ENCODE assay signal across 8 mouse cellular contexts in the genomic region with DNA sequence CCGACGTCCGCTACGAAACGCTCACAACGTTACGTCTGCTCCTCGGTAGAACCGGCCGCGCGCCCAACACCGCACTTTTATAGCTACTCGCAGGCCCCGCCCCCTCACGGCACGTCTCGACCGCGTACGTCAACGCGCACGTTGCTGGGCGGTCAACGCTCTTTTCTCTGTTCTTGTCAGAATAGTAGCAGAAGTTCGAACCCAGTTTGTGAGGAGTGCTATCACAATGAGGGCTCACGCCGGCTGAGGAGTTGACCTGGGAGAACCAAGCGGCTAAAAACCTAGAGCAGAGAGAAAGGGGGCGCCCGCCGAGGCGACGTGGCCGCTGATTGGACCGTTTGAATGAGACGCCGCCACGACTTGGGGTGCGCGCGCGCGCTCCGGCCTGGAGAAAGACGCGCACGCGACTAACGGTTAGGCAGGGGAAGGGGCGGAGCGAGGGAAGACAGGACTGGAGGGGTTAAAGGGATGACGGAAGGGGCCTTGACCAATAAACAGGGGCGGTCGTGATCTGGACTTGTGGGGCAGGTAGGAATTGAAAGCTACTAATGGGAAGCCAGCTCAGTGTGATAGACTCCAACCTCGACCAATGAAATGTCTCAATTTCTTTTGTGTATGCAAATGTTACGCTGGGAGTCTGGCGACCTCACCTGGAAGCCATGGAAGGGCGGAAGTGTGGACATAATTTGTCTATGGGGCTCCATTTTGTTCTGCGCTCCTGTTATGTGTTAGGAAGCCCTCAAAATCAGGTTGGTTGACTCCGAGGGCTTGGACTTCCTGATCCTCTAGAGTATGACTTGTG. TPM values are rescaled to one million over a fixed set of nuclear protein-coding genes. Genes with fewer than 3 reads are reported as not detected.
DNase-seq lines count a peak whose midpoint lies in the region; ATAC-seq and TF ChIP-seq lines count a peak whose summit lies in the region.

Gene Ube2s (minus strand): TSS at position 288 of the 802 bp plus-strand sequence.

- intact Hi-C loops in heart, postnatal 36 days (cut with DNase I): loop anchor here (1.0 to 10.0 kb wide), 6 partner anchors 19 to 232 kb away; partner anchors contain the start of genes Fiz1, Gm44973, Zfp524 and Zfp628

- no peaks in the 10 kb centered on the region for H3K27me3 ChIP-seq in G1E (ENCODE audit: insufficient read depth, low read length)
- H3K27me3 ChIP-seq in forebrain, embryonic 16.5 days (replicated peaks; ENCODE audit: control insufficient read depth, insufficient read depth, low read length): no peaks in the 10 kb centered on the region
- H3K27me3 ChIP-seq in lung, embryonic 14.5 days (ENCODE audit: insufficient read depth, low read length): no peaks in the 10 kb centered on the region
- H3K27me3 ChIP-seq in thymus, adult 2 months (ENCODE audit: control insufficient read depth, insufficient read depth, low read length): no peaks in the 10 kb centered on the region

- H3K36me3 ChIP-seq in G1E (replicated peaks): peaks cover 51% of the 10 kb centered on the region
- peaks cover 4% of the 10 kb centered on the region; the same call in 1 of the 2 replicates for H3K36me3 ChIP-seq in forebrain, embryonic 16.5 days (ENCODE audit: control insufficient read depth, insufficient read depth)
- H3K36me3 ChIP-seq in lung, embryonic 14.5 days (ENCODE audit: insufficient read depth): peaks cover 34% of the 10 kb centered on the region
- peaks cover 12% of the 10 kb centered on the region for H3K36me3 ChIP-seq in thymus, adult 2 months (ENCODE audit: control insufficient read depth, insufficient read depth, low read length)

- H3K27ac ChIP-seq in forebrain, embryonic 16.5 days (ENCODE audit: low read length): peak within 1 kb of the TSS; percentile 94
- peak within 1 kb of the TSS; percentile 96 for H3K27ac ChIP-seq in layer of hippocampus, adult 2 months
- H3K27ac ChIP-seq in lung, embryonic 14.5 days (ENCODE audit: low read depth): peak within 1 kb of the TSS; percentile 97
- peak within 1 kb of the TSS; percentile 97 for H3K27ac ChIP-seq in olfactory bulb, adult 2 months (ENCODE audit: insufficient read depth, low read depth, low read length)
- peak within 1 kb of the TSS; percentile 89 for H3K27ac ChIP-seq in thymus, adult 2 months (ENCODE audit: control insufficient read depth, insufficient read depth, low read length)

- under 1% methylated on average over 62 of the region's 62 CpGs for WGBS in forebrain, embryonic 16.5 days
- WGBS in lung, embryonic 14.5 days: under 1% methylated on average over 62 of the region's 62 CpGs
- under 1% methylated on average over 62 of the region's 62 CpGs for WGBS in olfactory bulb, adult 2 months
- WGBS in thymus, adult 2 months: under 1% methylated on average over 62 of the region's 62 CpGs

- TF ChIP-seq CTCF in G1E (IDR thresholded peaks at IDR 0.05; ENCODE audit: low read depth, low read length): no peak
- TF ChIP-seq CTCF in layer of hippocampus, adult 2 months (conservative IDR thresholded peaks at IDR 0.05): peak; percentile 36
- peak; percentile 36 for TF ChIP-seq CTCF in lung, embryonic 14.5 days (IDR thresholded peaks at IDR 0.05; ENCODE audit: low read depth)
- TF ChIP-seq CTCF in olfactory bulb, adult 2 months (IDR thresholded peaks at IDR 0.05; ENCODE audit: insufficient read depth, low read depth, low read length): no peak
- no peak for TF ChIP-seq CTCF in thymus, adult 2 months (IDR thresholded peaks at IDR 0.05; ENCODE audit: borderline replicate concordance, control insufficient read depth, extremely low read depth, insufficient read depth, low read length, poor library complexity)

- peak within 1 kb of the TSS; percentile 90 for H3K4me2 ChIP-seq in forebrain, embryonic 16.5 days (ENCODE audit: low read length)
- peak within 1 kb of the TSS; percentile 82 for H3K4me2 ChIP-seq in lung, embryonic 14.5 days

- peak; percentile 90 for DNase-seq in G1E (ENCODE audit: low spot score)
- peak; percentile 98 to 100 for DNase-seq in cerebellum, adult 18-20 months
- peak; percentile 98 for DNase-seq in heart, postnatal 36 days
- DNase-seq in layer of hippocampus, adult 2 months (ENCODE audit: low spot score in 2 of 2): peak; percentile 97 to 99
- peak; percentile 99 for DNase-seq in lung, embryonic 14.5 days
- peak; percentile 98 for DNase-seq in thymus, adult 2 months

- peaks cover 38% of the 10 kb centered on the region for H3K4me1 ChIP-seq in G1E (ENCODE audit: insufficient read depth, low read depth, low read length)
- peaks cover 28% of the 10 kb centered on the region for H3K4me1 ChIP-seq in forebrain, embryonic 16.5 days (replicated peaks; ENCODE audit: control insufficient read depth, insufficient read depth, low read length)
- peaks cover 23% of the 10 kb centered on the region for H3K4me1 ChIP-seq in lung, embryonic 14.5 days (ENCODE audit: insufficient read depth)
- peaks cover 10% of the 10 kb centered on the region for H3K4me1 ChIP-seq in olfactory bulb, adult 2 months (ENCODE audit: control insufficient read depth, insufficient read depth, low read length)
- peaks cover 22% of the 10 kb centered on the region for H3K4me1 ChIP-seq in thymus, adult 2 months (replicated peaks; ENCODE audit: control insufficient read depth, insufficient read depth, low read length)

- ATAC-seq in G1E (ENCODE audit: extremely low read depth, insufficient number of reproducible peaks, low FRiP score, poor library complexity, severe bottlenecking): peak; percentile 95
- peak; percentile 99 for ATAC-seq in forebrain, embryonic 16.5 days
- ATAC-seq in lung, embryonic 14.5 days (ENCODE audit: insufficient read depth): peak; percentile 99

- no peaks in the 10 kb centered on the region for H3K9me3 ChIP-seq in G1E (replicated peaks)
- H3K9me3 ChIP-seq in forebrain, embryonic 16.5 days (ENCODE audit: control insufficient read depth, low read length): no peaks in the 10 kb centered on the region
- no peaks in the 10 kb centered on the region for H3K9me3 ChIP-seq in lung, embryonic 14.5 days (ENCODE audit: low read depth, low read length)

- TF ChIP-seq POLR2A in olfactory bulb, adult 2 months (IDR thresholded peaks at IDR 0.05; ENCODE audit: insufficient read depth, low read depth, low read length): peak; percentile 84
- TF ChIP-seq POLR2A in thymus, adult 2 months (IDR thresholded peaks at IDR 0.05; ENCODE audit: control insufficient read depth, extremely low read depth, insufficient read depth, low read length, poor library complexity): peak; percentile 48; the same call in 1 of the 2 replicates

- H3K9ac ChIP-seq in forebrain, embryonic 16.5 days (replicated peaks; ENCODE audit: low read depth, low read length): peak within 1 kb of the TSS; percentile 84
- peak within 1 kb of the TSS; percentile 98 for H3K9ac ChIP-seq in lung, embryonic 14.5 days

- H3K4me3 ChIP-seq in G1E (ENCODE audit: low read depth, low read length): peak within 1 kb of the TSS; percentile 82
- peak within 1 kb of the TSS; percentile 75 for H3K4me3 ChIP-seq in forebrain, embryonic 16.5 days (replicated peaks; ENCODE audit: low read length)
- H3K4me3 ChIP-seq in layer of hippocampus, adult 2 months: peak within 1 kb of the TSS; percentile 97
- H3K4me3 ChIP-seq in lung, embryonic 14.5 days (ENCODE audit: low read depth, low read length): peak within 1 kb of the TSS; percentile 85
- H3K4me3 ChIP-seq in olfactory bulb, adult 2 months (ENCODE audit: insufficient read depth, low read depth, low read length): peak within 1 kb of the TSS; percentile 94
- peak within 1 kb of the TSS; percentile 79 for H3K4me3 ChIP-seq in thymus, adult 2 months (ENCODE audit: control insufficient read depth, insufficient read depth, low read length)

RNA-seq across cellular contexts. Expression of gene Ube2s, which starts in this region (rescaled TPM):
- total RNA-seq in G1E (2014; fragmentation: Nextera tagmentation) (538 and 670 TPM in 2 replicates), G1E (2017) (171 and 195 TPM in 2 replicates)
- polyA plus RNA-seq in G1E (2012): 210 and 243 TPM in 2 replicates
- polyA plus RNA-seq in forebrain, embryonic 16.5 days (2015; fragmentation: Nextera tagmentation; extraction: Ambion mirVana): 291 and 311 TPM in 2 replicates
- 10 to 100 TPM; 89.8 to 95.7 TPM for total RNA-seq in heart, postnatal 36 days (2021)
- total RNA-seq in layer of hippocampus, adult 2 months (2021): 100 to 1,000 TPM; 106 to 108 TPM
- 428 and 470 TPM in 2 replicates for polyA plus RNA-seq in lung, embryonic 14.5 days (2014; fragmentation: Nextera tagmentation; extraction: Ambion mirVana)
- polyA plus RNA-seq in olfactory bulb, adult 2 months (2012; ENCODE audit: insufficient read depth, insufficient read length, low replicate concordance, missing spikeins): not detected in 2 replicates
- 970 and 1,071 TPM in 2 replicates for polyA plus RNA-seq in thymus, adult 2 months (2012; rRNA removed)

Comparison
In these comparisons a context has a peak if more than half of its experiments do, and no peak if none do; other contexts are left out.
1. Peak in every context shown above with its lines: DNase-seq, ATAC-seq, H3K4me3 ChIP-seq and H3K27ac ChIP-seq.
2. CTCF ChIP-seq: peak in layer of hippocampus, adult 2 months (single experiment) and lung, embryonic 14.5 days (single experiment); none in G1E (single experiment), olfactory bulb, adult 2 months (single experiment) and thymus, adult 2 months (single experiment).